Mouse (Mus musculus): ENCODE data around the gene Olfr692.
"Not testable (repeated sequence)": the region's sequence is repeated elsewhere in the genome, so short reads cannot be mapped to it uniquely, and the experiment has no call there.

The Olfr692 gene

GRCm38 (mm10) chr7:105367930-105368329 is at the start of gene Olfr692:
TSS of gene Olfr692 (plus strand) at chr7:105368230.
- no peak for DNase-seq (ENCODE audit: low spot score)

- no peak for DNase-seq (ENCODE audit: low spot score)
These were observed 42.7 kb upstream of the Olfr692 start for GRCm38 (mm10) chr7:105325302-105325701.

GRCm38 (mm10) chr7:105334004-105334403 is 34.0 kb upstream of the Olfr692 start, which contains the start of gene Olfr690:
TSS of gene Olfr690 (minus strand) at chr7:105334104.
- DNase-seq (ENCODE audit: low spot score), result no peak

GRCm38 (mm10) chr7:105342170-105342569 is 25.9 kb upstream of the Olfr692 start, which contains the start of gene Olfr691:
TSS of gene Olfr691 (minus strand) at chr7:105342270.
- no peak for DNase-seq (ENCODE audit: low spot score)

GRCm38 (mm10) chr7:105342752-105343151 is 25.3 kb upstream of the Olfr692 start:
- DNase-seq (ENCODE audit: low spot score), result no peak

GRCm38 (mm10) chr7:105356064-105356463 is 12.0 kb upstream of the Olfr692 start:
- DNase-seq (ENCODE audit: low spot score), result not testable (repeated sequence)

- DNase-seq (ENCODE audit: low spot score), result not testable (repeated sequence)
These were observed 11.5 kb upstream of the Olfr692 start for GRCm38 (mm10) chr7:105356487-105356886.

- DNase-seq (ENCODE audit: low spot score), result no peak
These were observed 6.3 kb upstream of the Olfr692 start for GRCm38 (mm10) chr7:105361713-105362112.

- no peak for DNase-seq (ENCODE audit: low spot score)
These were observed 762 bp upstream of the Olfr692 start for GRCm38 (mm10) chr7:105367268-105367667.

- DNase-seq (ENCODE audit: low spot score), result no peak
These were observed 491 bp downstream of the Olfr692 start for GRCm38 (mm10) chr7:105368521-105368920.

GRCm38 (mm10) chr7:105372912-105373311 is 4.9 kb downstream of the Olfr692 start:
- no peak for DNase-seq (ENCODE audit: low spot score)

- DNase-seq (ENCODE audit: low spot score), result no peak
These were observed 5.5 kb downstream of the Olfr692 start for GRCm38 (mm10) chr7:105373509-105373908.

- no peak for DNase-seq (ENCODE audit: low spot score)
These were observed 5.9 kb downstream of the Olfr692 start for GRCm38 (mm10) chr7:105373976-105374375.

GRCm38 (mm10) chr7:105374866-105375265 is 6.8 kb downstream of the Olfr692 start, which contains the start of gene Gm5901:
TSS of gene Gm5901 (plus strand) at chr7:105375038.
- DNase-seq (ENCODE audit: low spot score), result no peak

GRCm38 (mm10) chr7:105380329-105380728 is 12.3 kb downstream of the Olfr692 start:
- no peak for DNase-seq (ENCODE audit: low spot score)

GRCm38 (mm10) chr7:105387696-105388095 is 19.7 kb downstream of the Olfr692 start:
- no peak for DNase-seq (ENCODE audit: low spot score)

GRCm38 (mm10) chr7:105390236-105390635 is 22.2 kb downstream of the Olfr692 start:
- no peak for DNase-seq (ENCODE audit: low spot score)

GRCm38 (mm10) chr7:105394606-105395005 is 26.6 kb downstream of the Olfr692 start:
- DNase-seq (ENCODE audit: low spot score), result no peak

- DNase-seq (ENCODE audit: low spot score), result no peak
These were observed 27.2 kb downstream of the Olfr692 start for GRCm38 (mm10) chr7:105395131-105395820.

GRCm38 (mm10) chr7:105396126-105396525 is 28.1 kb downstream of the Olfr692 start:
- no peak for DNase-seq (ENCODE audit: low spot score)

GRCm38 (mm10) chr7:105399058-105399934 is 31.3 kb downstream of the Olfr692 start:
- DNase-seq (ENCODE audit: low spot score), result no peak

- peak; percentile 99 for DNase-seq (ENCODE audit: low spot score)
These were observed 32.0 kb downstream of the Olfr692 start, which contains the start of gene Fam160a2 for GRCm38 (mm10) chr7:105399935-105400624. TSS of gene Fam160a2 (minus strand) at chr7:105400054.

All from MN1 (cell line).